ENCODE assay signal across 8 mouse cellular contexts in the genomic region with DNA sequence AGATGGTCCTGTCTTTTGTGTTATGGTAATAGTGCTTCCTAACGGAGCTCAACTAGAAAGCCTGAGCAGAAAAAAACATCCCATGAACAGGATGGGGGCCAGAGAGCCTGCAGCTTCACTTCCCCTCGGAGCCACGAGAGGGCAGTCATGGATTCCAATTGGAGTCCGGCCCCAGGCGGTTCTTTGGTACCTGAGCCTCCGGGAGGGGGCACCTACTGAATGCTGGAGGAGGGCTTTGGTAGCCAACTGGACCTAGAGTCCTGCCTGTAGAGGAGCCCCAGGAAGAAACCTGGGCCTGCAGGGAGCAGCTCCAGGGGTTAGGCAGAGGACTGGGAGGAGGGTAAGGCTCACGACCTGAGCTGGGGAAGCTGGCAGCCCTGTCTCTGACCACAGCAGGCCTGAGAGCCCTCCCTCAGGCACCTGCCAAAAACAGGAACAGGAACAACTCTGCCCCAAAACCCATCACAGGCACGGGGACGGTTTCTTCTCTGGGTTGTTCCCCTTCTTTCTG. TPM values are rescaled to one million over a fixed set of nuclear protein-coding genes. Genes with fewer than 3 reads are reported as not detected.
DNase-seq lines count a peak whose midpoint lies in the region; ATAC-seq and TF ChIP-seq lines count a peak whose summit lies in the region.

No protein-coding gene starts in this region.

- DNase-seq in MEL (ENCODE audit: low read depth, low spot score): peak; percentile 83
- DNase-seq in cerebellum, adult 2 months: peak; percentile 91 to 96
- peak; percentile 89 for DNase-seq in hindbrain, embryonic 10.5 days (ENCODE audit: low spot score)
- peak; percentile 91 for DNase-seq in layer of hippocampus, adult 9-10 months (ENCODE audit: low spot score)
- peak; percentile 85 for DNase-seq in ovary, postnatal 10 days (ENCODE audit: low spot score)
- DNase-seq in thymus, postnatal 10 days (ENCODE audit: low spot score in 2 of 2): peak; percentile 83 to 96

- H3K4me3 ChIP-seq in MEL (ENCODE audit: control insufficient read depth in 1 of 2, insufficient read depth in 1 of 2, low read depth in 2 of 2, low read length in 2 of 2): no peak overlapping the region
- H3K4me3 ChIP-seq in cerebellum, adult 2 months (replicated peaks; ENCODE audit: insufficient read depth, low read depth, low read length): peak overlapping the region; percentile 3
- no peak overlapping the region for H3K4me3 ChIP-seq in hindbrain, embryonic 10.5 days
- H3K4me3 ChIP-seq in lung, embryonic 16.5 days (ENCODE audit: low read length): no peak overlapping the region

- peak overlapping the region; percentile 40 for H3K9ac ChIP-seq in MEL (ENCODE audit: control insufficient read depth, low read depth, low read length, poor library complexity, severe bottlenecking)
- no peak overlapping the region for H3K9ac ChIP-seq in lung, embryonic 16.5 days (ENCODE audit: low read length)

- H3K27ac ChIP-seq in MEL (ENCODE audit: control insufficient read depth, low read depth, low read length): peak overlapping the region; percentile 38
- 0 out of 2 replicates have a peak overlapping the region, but pooled peaks have one; percentile 9 for H3K27ac ChIP-seq in cerebellum, adult 2 months (ENCODE audit: insufficient read depth, low read length)
- H3K27ac ChIP-seq in hindbrain, embryonic 10.5 days: peak overlapping the region; percentile 68
- no peak overlapping the region for H3K27ac ChIP-seq in lung, embryonic 16.5 days (ENCODE audit: low read length)

- H3K79me2 ChIP-seq in MEL (ENCODE audit: control insufficient read depth, insufficient read depth, low read length, poor library complexity): no peaks in the 10 kb centered on the region

- peaks cover 3 to 5% of the 10 kb centered on the region in 2 experiments; a peak in 3 of 4 replicates for H3K36me3 ChIP-seq in MEL (ENCODE audit: control insufficient read depth in 1 of 2, insufficient read depth in 2 of 2, low read length in 2 of 2)
- H3K36me3 ChIP-seq in hindbrain, embryonic 10.5 days: no peaks in the 10 kb centered on the region
- H3K36me3 ChIP-seq in lung, embryonic 16.5 days (ENCODE audit: control insufficient read depth, insufficient read depth, low read length): no peaks in the 10 kb centered on the region

- peak; percentile 69 for TF ChIP-seq RAD21 in MEL (IDR thresholded peaks at IDR 0.05; ENCODE audit: low read depth, low read length)

- ATAC-seq in frontal cortex, adult (ENCODE audit: low TSS enrichment): peak; percentile 73
- peak; percentile 60 for ATAC-seq in lung, embryonic 16.5 days (ENCODE audit: low read depth)

- no peak for TF ChIP-seq POLR2A in MEL (IDR thresholded peaks at IDR 0.05; ENCODE audit: control insufficient read depth in 1 of 2, insufficient read depth in 1 of 2, low read depth in 1 of 2, low read length in 2 of 2, poor library complexity in 1 of 2)
- no peak for TF ChIP-seq POLR2A in cerebellum, adult 2 months (IDR thresholded peaks at IDR 0.05; ENCODE audit: borderline replicate concordance, insufficient read depth, low read length)

- peaks cover 1 to 4% of the 10 kb centered on the region in 2 experiments; a peak in 2 of 4 replicates for H3K4me1 ChIP-seq in MEL (ENCODE audit: control insufficient read depth in 1 of 2, insufficient read depth in 2 of 2, low read length in 2 of 2)
- peaks cover 30% of the 10 kb centered on the region for H3K4me1 ChIP-seq in cerebellum, adult 2 months (ENCODE audit: control insufficient read depth, insufficient read depth, low read length)
- H3K4me1 ChIP-seq in hindbrain, embryonic 10.5 days (replicated peaks): peaks cover 60% of the 10 kb centered on the region
- peaks cover 10% of the 10 kb centered on the region for H3K4me1 ChIP-seq in lung, embryonic 16.5 days (replicated peaks; ENCODE audit: control insufficient read depth, insufficient read depth, low read length)

- H3K9me3 ChIP-seq in MEL (replicated peaks; ENCODE audit: insufficient read depth, low read length): no peaks in the 10 kb centered on the region
- H3K9me3 ChIP-seq in hindbrain, embryonic 10.5 days: no peaks in the 10 kb centered on the region
- H3K9me3 ChIP-seq in lung, embryonic 16.5 days (ENCODE audit: control insufficient read depth, low read length): no peaks in the 10 kb centered on the region

- no peak overlapping the region; the same call in 1 of the 2 replicates for H3K4me2 ChIP-seq in lung, embryonic 16.5 days (ENCODE audit: low read depth, low read length)

- H3K27me3 ChIP-seq in MEL (ENCODE audit: control insufficient read depth in 1 of 2, insufficient read depth in 2 of 2, low read length in 2 of 2): no peaks in the 10 kb centered on the region
- H3K27me3 ChIP-seq in cerebellum, adult 2 months (ENCODE audit: control insufficient read depth, insufficient read depth, low read length): no peaks in the 10 kb centered on the region
- H3K27me3 ChIP-seq in hindbrain, embryonic 10.5 days (ENCODE audit: insufficient read depth, poor library complexity, severe bottlenecking): peaks cover 9% of the 10 kb centered on the region; the same call in 1 of the 2 replicates
- H3K27me3 ChIP-seq in lung, embryonic 16.5 days (ENCODE audit: control insufficient read depth, insufficient read depth, low read depth, low read length): no peaks in the 10 kb centered on the region

- TF ChIP-seq EP300 in MEL (IDR thresholded peaks at IDR 0.05; ENCODE audit: low read depth in 1 of 2, low read length in 2 of 2): peak in 1 of 2 experiments; percentile 49; a peak in 1 of 4 replicates

- peak; percentile 64 to 78 (median 75) for TF ChIP-seq CTCF in MEL (IDR thresholded peaks at IDR 0.05 in 2 of 3, conservative IDR thresholded peaks at IDR 0.05 in 1 of 3; ENCODE audit: control insufficient read depth in 1 of 3, insufficient read depth in 1 of 3, low read depth in 2 of 3, low read length in 3 of 3, poor library complexity in 1 of 3, severe bottlenecking in 1 of 3)
- TF ChIP-seq CTCF in cerebellum, adult 2 months (IDR thresholded peaks at IDR 0.05; ENCODE audit: borderline replicate concordance, insufficient read depth, low read depth, low read length): peak; percentile 93

- WGBS in cerebellum, adult 2 months: 3% methylated on average over 9 of the region's 9 CpGs
- 9% methylated on average over 9 of the region's 9 CpGs for WGBS in hindbrain, embryonic 10.5 days
- 8% methylated on average over 9 of the region's 9 CpGs for WGBS in lung, embryonic 16.5 days

TF ChIP-seq in MEL, 35 proteins besides CTCF, POLR2A, EP300 and RAD21:
- TF ChIP-seq ZC3H11A (IDR thresholded peaks at IDR 0.05; ENCODE audit: low read depth, low read length) (peak; percentile 65), MAZ (IDR thresholded peaks at IDR 0.05; ENCODE audit: low read depth, low read length) (peak; percentile 80; the same call in 1 of the 2 replicates), ZNF384 (IDR thresholded peaks at IDR 0.05; ENCODE audit: low read depth, low read length) (0 out of 2 replicates have a peak, but pooled peaks have one; percentile 38), SMC3 (IDR thresholded peaks at IDR 0.05; ENCODE audit: low read depth, low read length) (peak; percentile 72), NELFE (IDR thresholded peaks at IDR 0.05; ENCODE audit: low read depth, low read length) (no peak)

RNA-seq across cellular contexts. Expression of a gene that starts 32.4 kb away (rescaled TPM):
- total RNA-seq in MEL (2012; rRNA removed): 19.9 and 22.8 TPM in 2 replicates
- polyA plus RNA-seq in MEL (2012; ENCODE audit: insufficient read depth in 1 of 2, insufficient read length in 2 of 2, low read depth in 1 of 2, low replicate concordance in 2 of 2, missing spikeins in 1 of 2): 10 to 100 TPM in 1 of 2 experiments, not detected in 1; 42.4 TPM
- 5.9 and 6.3 TPM in 2 replicates for polyA plus RNA-seq in cerebellum, adult 2 months (2012; rRNA removed)
- polyA plus RNA-seq in hindbrain, embryonic 10.5 days (2016; fragmentation: Nextera tagmentation; extraction: Ambion mirVana): 4.7 and 4.8 TPM in 2 replicates
- polyA plus RNA-seq in lung, embryonic 16.5 days (2015; fragmentation: Nextera tagmentation; extraction: Ambion mirVana): 6.1 and 6.4 TPM in 2 replicates

RNA-seq across cellular contexts. Expression of a gene that starts 49.3 kb away (rescaled TPM):
- total RNA-seq in MEL (2012; rRNA removed): 41.4 and 52.6 TPM in 2 replicates
- 10 to 100 TPM in 1 of 2 experiments, not detected in 1; 50.4 TPM for polyA plus RNA-seq in MEL (2012; ENCODE audit: insufficient read depth in 1 of 2, insufficient read length in 2 of 2, low read depth in 1 of 2, low replicate concordance in 2 of 2, missing spikeins in 1 of 2)
- polyA plus RNA-seq in cerebellum, adult 2 months (2012; rRNA removed): 59.6 and 64.8 TPM in 2 replicates
- 70.1 and 73.3 TPM in 2 replicates for polyA plus RNA-seq in hindbrain, embryonic 10.5 days (2016; fragmentation: Nextera tagmentation; extraction: Ambion mirVana)
- 113 and 118 TPM in 2 replicates for polyA plus RNA-seq in lung, embryonic 16.5 days (2015; fragmentation: Nextera tagmentation; extraction: Ambion mirVana)
